Mouse (Mus musculus) central nervous system, embryonic 14 days (tissue): ENCODE measurements around the gene Lce1c. TPM values are rescaled to one million over a fixed set of nuclear protein-coding genes. Genes with fewer than 3 reads are reported as not detected.

Experiments
- polyA plus RNA-seq: library from polyadenylated mRNA; depleted of rRNA; stranded (reverse); fragments of >200 nt; gene quantifications from 2 replicates; pipeline ENCODE4 v1.2.3, GENCODE M21; 2012; rRNA removed

Gene Lce1c
- polyA plus RNA-seq: not detected in 2 replicates

GRCm38 (mm10) chr3:92678947-92679346, at the start of gene Lce1c:
TSS of gene Lce1c (plus strand) at chr3:92679247.

GRCm38 (mm10) chr3:92648207-92648606, 30.8 kb upstream of the Lce1c start, which contains the start of gene Lce1a1:
TSS of gene Lce1a1 (minus strand) at chr3:92648307.

GRCm38 (mm10) chr3:92656826-92657225, 22.2 kb upstream of the Lce1c start, which contains the start of gene Lce1b:
TSS of gene Lce1b (minus strand) at chr3:92656926.

GRCm38 (mm10) chr3:92670215-92670614, 8.8 kb upstream of the Lce1c start, which contains the start of gene Lce1a2:
TSS of gene Lce1a2 (minus strand) at chr3:92670315.

DNA sequence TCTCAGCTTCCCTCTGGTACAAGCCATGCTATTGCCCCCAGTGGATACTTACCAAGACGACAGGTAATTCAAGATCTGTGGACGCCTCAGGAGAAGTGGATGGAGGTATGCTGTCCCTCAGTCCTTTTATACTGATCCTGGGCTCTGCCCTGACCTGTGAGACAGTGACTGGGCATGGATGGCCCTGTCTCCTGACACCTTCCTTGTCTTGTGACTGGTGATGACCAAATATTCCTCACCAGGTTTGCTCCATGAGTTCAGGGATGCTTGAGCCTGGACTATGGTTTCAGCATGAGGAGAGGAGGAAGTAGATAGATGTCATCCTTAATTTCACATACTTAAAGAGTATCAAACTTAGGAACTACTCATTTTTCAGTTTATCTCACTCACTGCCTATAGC, 8.1 kb downstream of the Lce1c start, which contains the start of gene Lce1d:
Gene Lce1d (minus strand): TSS at position 101 of the 400 bp plus-strand sequence.

GRCm38 (mm10) chr3:92708974-92709373, 29.9 kb downstream of the Lce1c start, which contains the start of gene Lce1e:
TSS of gene Lce1e (minus strand) at chr3:92709074.

DNA sequence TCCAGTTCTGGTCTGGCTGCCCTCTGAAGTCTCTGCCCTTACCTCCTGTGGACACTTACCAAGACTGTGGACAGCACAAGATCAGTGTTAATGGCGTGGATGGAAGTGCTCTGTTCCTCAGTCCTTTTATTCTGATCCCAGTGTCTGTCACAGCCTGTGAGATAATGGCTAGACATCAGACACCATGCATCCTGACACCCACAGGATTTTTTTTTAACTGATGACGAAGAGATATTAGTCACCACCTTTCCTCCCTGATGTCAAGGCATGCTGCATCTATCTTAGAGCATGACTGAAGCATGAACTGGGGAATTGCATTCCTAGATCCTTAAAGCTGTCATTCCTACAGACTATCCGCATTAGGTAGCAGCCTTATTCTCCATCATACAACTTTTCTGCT, 41.2 kb downstream of the Lce1c start, which contains the start of gene Lce1f:
Gene Lce1f (minus strand): TSS at position 101 of the 400 bp plus-strand sequence.

Other genes with a start within 250 kb of the Lce1c start
- 4.8 and 5.0 TPM in 2 replicates for gene Gm9774, start 249.8 kb upstream of the Lce1c start, polyA plus RNA-seq
- gene Sprr2k, start 246.7 kb upstream of the Lce1c start, polyA plus RNA-seq: not detected in 2 replicates
- not detected in 2 replicates for gene Sprr1b, start 240.5 kb upstream of the Lce1c start, polyA plus RNA-seq
- not detected in 2 replicates for gene Sprr3, start 220.5 kb upstream of the Lce1c start, polyA plus RNA-seq
- gene Sprr1a, start 193.4 kb upstream of the Lce1c start, polyA plus RNA-seq: 0.40 TPM in 1 of 2 replicates, not detected in the other
- not detected in 2 replicates for gene Sprr4, start 178.8 kb upstream of the Lce1c start, polyA plus RNA-seq
- not detected in 2 replicates for gene 2310046K23Rik, start 144.7 kb upstream of the Lce1c start, polyA plus RNA-seq
- gene Ivl, start 105.5 kb upstream of the Lce1c start, polyA plus RNA-seq: 0.05 TPM in 1 of 2 replicates, not detected in the other
- gene Smcp, start 90.2 kb upstream of the Lce1c start, polyA plus RNA-seq: not detected in 2 replicates
- not detected in 2 replicates for gene 2210017I01Rik, start 71.8 kb upstream of the Lce1c start, polyA plus RNA-seq
- gene Lce6a, start 57.6 kb upstream of the Lce1c start, polyA plus RNA-seq: not detected in 2 replicates
- gene Lce1a1, start 30.9 kb upstream of the Lce1c start, polyA plus RNA-seq: not detected in 2 replicates
- gene Lce1b, start 22.3 kb upstream of the Lce1c start, polyA plus RNA-seq: not detected in 2 replicates
- gene Lce1a2, start 8.9 kb upstream of the Lce1c start, polyA plus RNA-seq: not detected in 2 replicates
- gene Lce1d, start 8.0 kb downstream of the Lce1c start, polyA plus RNA-seq: not detected in 2 replicates
- gene Lce1e, start 29.8 kb downstream of the Lce1c start, polyA plus RNA-seq: not detected in 2 replicates
- gene Lce1f, start 41.1 kb downstream of the Lce1c start, polyA plus RNA-seq: not detected in 2 replicates
- not detected in 2 replicates for gene Gm38119, start 59.8 kb downstream of the Lce1c start, polyA plus RNA-seq
- not detected in 2 replicates for gene Lce1g, start 73.1 kb downstream of the Lce1c start, polyA plus RNA-seq
- gene Lce1h, start 85.8 kb downstream of the Lce1c start, polyA plus RNA-seq: not detected in 2 replicates
- gene Lce1i, start 99.7 kb downstream of the Lce1c start, polyA plus RNA-seq: not detected in 2 replicates
- gene Lce1j, start 111.3 kb downstream of the Lce1c start, polyA plus RNA-seq: not detected in 2 replicates
- gene Lce1k, start 128.6 kb downstream of the Lce1c start, polyA plus RNA-seq: not detected in 2 replicates
- gene Kprp, start 148.0 kb downstream of the Lce1c start, polyA plus RNA-seq: not detected in 2 replicates
- gene Lce1l, start 172.0 kb downstream of the Lce1c start, polyA plus RNA-seq: not detected in 2 replicates
- gene 2310050C09Rik, start 191.0 kb downstream of the Lce1c start, polyA plus RNA-seq: not detected in 2 replicates
- not detected in 2 replicates for gene Lce3a, start 247.0 kb downstream of the Lce1c start, polyA plus RNA-seq